Mouse (Mus musculus) cerebellum, adult 18-20 months (tissue): ENCODE measurements at regions not wholly inside any gene's neighbourhood (a gene's known extent, or its start where the extent isn't known, plus 50 kb on each side); places are given as distances from the start of the nearest gene placed in this dataset.

Source experiments
- DNase-seq, 2 experiments: peaks; one replicate each; pipeline ENCODE4 v3.0.0; 2021

DNA sequence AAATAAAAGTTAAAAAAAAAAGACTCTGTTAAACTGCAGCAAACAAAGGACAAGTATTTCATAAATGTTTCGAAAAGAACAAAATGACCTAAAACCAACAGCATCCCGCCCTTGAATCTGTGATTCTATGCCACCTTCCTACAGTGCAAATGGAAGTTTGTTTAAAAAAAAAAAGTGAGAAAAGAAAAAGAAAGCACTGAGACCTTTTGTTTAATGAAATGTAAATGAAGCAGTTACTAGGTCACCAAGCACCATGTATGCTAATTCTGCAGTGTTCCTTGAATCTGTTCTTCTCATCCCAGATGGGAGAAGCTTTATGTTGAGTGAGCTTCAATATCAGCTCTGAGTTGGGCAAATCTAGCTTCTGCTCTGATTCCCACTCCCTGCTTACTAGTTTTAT, 64.8 kb downstream of the Dnajb9 start:
- no peak for DNase-seq

DNA sequence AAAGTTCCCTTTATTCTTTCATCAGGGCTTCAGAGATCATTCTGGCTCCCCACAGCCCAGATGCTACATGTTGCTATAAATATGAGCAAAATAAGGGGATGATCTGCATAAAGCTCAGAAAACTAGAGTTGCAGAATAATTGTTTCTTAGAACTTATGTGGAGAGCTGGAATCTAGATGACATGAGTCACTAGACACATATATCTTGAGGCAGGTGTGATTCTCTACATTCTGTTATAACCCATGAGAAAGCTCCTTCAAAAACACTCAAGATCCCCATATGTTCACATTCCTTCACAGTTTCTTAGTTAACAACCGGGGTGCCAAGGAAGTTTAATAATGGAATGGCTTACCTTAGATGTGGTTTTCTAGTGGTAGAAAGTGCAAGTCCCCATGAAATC, 71.1 kb downstream of the Dnajb9 start:
- DNase-seq: no peak

DNA sequence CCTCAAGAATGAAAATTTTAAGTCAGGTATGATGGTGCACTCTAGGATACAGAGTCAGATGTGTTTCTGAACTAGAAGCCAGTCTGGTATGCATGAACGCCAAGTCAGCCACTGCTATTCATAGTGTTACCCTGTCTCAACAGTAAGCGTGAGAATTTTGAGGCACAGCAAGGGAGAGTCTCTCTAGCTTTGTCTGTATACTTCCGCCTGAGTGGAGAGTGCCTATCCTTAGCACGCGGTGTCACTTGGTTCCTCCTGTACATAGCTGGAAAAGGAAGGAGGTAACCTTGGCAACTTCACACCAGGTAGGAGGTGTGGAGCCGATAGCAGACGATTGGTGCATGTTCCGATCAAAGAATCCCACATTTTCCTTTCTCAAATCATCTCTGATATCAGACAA, 81.3 kb downstream of the Dnajb9 start:
- DNase-seq: no peak

DNA sequence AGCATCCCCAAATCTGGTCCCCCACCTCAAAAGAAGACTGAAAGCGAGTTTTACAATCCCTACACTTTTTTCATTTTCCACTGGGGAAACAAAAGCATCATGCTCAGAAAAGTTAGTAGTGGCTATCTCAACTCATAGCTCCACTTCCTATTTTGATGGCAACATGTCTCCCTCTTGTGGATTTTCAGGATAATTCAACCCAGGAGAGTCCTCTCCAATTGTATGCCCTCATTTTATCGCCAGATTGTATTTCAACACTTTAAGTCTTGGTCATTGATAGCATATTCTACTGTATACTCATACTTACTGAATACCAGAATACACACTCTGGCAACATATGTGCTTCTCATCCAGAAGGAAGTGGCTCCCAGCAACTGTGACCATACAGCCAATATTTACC, 105.0 kb downstream of the Dnajb9 start:
- no peak for DNase-seq

DNA sequence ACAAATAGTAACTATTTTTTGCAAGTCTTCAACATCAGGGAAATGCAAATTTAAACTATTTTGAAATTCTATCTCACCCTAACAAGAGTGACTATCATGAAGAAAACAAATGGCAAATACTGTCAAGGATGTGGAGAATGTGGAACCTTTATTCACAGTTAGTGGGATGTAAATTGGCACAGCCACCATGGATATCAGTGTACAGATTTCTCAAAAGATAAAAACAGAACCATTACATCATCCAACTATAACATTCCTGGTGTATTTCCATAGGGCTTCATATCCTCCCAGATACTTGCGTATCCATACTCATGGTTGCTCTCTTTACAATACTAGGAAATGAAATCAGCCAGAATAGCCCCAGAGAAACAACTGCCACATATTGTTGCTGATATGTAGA, 110.9 kb downstream of the Dnajb9 start:
- DNase-seq: no peak

DNA sequence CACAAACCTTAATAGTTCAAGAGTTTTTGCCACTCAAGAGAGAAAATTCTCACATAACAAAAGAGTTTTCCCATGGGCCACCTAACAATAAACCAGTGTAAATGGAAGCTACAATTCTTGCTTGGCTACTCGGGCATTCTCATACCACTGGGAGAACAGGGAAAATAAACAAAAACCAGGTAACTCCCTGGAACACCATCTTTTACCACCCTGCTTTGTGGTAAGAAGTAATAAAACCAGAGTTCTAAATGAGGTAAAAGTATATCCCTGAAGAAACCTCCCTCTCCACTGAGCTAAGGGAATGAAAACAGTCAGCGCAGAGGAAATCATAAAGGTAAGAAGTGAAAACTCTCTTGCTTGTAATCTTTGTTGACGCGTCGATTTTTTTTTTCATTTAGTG, 138.4 kb downstream of the Dnajb9 start:
- no peak for DNase-seq

DNA sequence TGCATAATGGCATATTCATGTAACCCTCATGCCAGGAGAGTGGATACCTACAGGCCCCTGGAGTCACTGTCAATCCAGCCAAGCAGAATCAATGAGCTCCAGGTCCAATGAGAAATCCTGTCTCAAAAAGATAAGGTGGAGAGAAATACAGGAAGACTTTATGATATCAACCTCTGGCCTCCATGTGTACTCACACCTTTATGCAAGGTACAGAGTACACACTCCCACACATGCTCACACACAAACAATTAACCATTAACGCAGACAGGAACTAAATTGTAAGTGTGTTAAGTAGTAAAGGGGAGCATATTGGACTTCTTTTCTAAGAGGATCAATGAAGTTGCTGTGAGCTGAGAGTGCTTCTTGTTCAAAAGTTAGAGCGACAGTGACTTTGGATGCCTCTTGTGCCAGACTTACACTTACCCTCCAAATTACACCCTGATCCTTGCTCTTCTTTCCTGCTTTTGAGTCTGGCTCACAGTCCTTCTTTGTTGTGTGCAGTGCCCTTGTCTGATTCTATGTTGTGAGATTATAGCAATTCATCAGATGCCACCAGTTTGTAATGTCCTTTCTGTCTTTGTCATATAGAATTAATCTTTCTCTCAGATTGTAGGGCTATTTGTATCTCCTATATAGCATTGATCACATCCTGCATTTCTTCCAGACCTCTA, 153.5 kb downstream of the Dnajb9 start:
- no peak for DNase-seq

DNA sequence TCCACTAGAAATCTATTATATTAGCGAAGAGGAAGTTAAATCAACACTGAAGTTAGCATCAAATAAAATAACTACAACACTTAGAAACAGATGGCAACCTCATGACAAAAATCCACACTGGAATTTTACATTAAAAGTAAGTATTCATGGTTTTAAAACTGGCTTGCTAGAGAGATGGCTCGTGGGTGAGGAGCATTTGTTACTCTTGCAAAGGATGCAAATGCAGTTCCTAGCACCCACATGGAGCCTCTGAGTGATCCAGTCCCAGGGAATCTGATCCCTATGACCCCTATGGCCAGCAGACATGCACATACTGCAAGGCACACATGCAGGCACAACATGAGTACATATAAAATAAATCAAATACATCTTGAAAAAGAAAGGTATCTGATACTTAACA, 164.3 kb downstream of the Dnajb9 start:
- DNase-seq: no peak

DNA sequence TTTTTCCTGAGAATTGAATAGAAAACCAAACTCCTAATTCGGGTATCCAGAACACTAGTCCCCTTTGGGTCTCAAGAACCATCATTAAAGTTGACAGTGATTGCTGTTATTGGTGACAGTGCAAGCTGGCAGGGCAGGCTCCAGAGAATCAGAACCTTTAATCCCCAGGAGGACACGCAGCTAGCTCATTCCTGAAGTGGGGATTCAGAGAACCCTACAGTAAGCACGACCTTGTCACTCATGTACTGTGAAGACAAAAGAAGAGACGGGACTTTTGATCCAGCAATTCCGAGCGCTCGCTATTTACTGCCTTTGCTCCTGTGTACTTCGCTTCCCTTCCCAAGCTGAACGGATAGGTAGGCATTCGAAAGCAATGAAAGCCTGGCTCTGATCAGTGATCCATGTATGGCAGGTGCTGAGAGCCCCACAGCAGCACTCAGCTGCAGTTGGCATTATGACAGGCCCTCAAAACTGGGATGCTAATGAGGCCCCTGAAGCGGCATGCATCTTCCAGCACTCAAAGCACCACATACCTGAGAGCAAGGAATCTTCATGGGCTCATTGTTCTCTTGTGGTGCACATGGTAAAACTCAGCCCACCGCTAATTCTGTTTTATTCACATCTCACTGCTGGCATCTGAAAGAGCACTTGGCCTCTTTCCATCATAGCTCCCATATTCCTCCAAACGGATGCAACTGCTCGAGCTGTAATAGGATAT, 165.6 kb downstream of the Dnajb9 start:
- peak in 1 of 2 experiments; percentile 3 for DNase-seq

DNA sequence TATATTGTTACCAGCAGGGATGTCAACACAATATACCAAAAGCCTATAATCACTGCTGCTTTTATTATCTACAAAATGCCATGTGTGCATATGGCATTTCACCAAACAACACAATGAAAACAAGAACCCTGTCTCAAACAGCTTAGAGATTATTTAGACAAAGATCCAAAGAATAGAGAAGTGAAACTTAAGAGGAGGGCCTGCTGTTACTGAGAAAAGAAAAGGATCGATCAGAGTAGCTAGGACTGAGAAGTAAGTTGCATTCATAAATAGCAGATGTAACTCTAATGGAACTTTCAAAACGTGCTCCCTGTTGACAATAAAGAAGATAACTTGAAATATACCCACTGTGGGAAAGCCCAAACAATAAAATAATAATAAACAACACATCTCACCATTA, 203.3 kb downstream of the Dnajb9 start:
- no peak for DNase-seq

DNA sequence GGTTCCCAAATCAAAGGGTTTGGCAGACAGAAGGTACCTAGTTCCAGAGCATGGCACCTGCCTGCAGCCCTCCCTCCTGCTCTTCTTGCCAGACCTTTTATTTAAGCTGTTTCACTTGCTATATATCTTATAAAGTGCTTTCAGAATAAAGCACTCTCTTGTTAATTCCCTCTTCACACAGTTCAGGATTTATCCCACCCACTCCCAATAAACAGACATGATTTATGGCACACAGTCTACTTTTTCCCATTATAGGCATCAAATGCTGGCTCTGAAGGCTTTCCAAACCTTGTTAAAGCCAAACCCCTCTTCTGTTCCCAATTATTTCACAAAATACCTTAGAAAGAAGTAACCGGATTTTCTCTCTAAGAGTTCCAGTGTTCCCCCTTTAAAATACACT, 226.6 kb downstream of the Dnajb9 start:
- no peak for DNase-seq

DNA sequence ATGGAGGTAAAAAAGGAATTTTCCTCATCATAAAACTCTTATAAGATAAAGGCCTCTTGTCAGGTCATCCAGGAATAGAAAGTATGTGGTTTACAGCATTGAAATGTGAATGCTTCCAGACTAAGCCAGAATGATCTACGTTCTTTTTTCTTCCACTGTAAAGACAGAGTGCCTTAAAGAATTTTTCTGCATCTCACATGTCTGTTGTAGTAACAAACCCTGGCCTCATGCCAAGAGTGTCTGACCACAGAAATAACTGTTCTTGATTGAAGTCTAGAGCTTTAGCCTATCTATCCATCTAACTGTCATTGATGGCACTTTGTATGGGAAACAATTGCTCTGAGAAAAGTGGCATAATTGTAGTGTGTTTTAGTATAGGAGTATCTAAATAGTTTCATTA, 246.2 kb downstream of the Dnajb9 start:
- peak; percentile 1 to 5 for DNase-seq

DNA sequence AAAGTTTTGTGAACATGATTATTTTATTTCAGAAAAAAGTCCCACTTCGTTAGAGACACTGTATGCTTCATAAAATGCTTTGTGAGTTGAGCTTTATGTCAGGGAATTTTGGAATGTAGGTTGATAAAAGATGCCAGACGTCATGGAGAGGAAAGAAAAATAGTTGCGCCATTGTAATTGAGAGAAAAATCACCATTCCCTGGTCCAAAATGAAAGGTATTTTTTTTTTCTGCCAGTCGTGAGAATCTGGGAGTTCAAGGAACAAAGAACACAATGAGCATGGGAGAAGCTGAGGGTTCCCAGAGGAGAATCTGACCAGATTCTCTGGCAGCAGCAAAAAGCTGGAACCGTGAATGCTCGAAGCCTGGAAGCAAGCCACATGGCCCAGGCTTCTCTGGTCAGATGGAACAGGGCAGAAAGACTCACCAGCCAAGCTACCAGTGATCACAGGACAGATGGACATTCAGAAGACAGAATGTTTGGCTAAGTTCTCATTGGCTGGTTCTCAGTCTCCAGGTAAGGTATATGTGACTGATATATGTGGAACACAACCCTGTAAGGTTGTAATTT, 247.5 kb downstream of the Dnajb9 start:
- DNase-seq: peak; percentile 82 to 83

DNA sequence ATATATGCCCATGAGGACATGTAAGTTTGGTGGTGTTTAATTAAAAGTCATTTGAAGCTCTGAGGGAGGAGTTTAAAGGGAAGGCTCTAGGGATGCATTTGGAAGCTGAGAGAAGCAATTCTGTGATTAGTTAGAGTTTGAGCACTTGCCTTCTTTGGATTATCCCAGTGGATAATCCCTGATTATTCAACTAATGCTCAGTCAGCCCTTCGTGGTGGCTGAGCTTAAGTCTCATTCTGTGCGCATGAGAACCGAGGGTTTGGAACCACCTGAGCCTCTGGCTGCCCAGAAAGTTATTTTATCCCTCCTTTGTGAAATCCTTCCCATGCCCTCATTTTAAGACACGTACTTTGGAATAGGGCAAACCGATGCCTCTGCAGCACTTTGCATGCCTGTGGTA, 285.9 kb downstream of the Dnajb9 start:
- no peak for DNase-seq

DNA sequence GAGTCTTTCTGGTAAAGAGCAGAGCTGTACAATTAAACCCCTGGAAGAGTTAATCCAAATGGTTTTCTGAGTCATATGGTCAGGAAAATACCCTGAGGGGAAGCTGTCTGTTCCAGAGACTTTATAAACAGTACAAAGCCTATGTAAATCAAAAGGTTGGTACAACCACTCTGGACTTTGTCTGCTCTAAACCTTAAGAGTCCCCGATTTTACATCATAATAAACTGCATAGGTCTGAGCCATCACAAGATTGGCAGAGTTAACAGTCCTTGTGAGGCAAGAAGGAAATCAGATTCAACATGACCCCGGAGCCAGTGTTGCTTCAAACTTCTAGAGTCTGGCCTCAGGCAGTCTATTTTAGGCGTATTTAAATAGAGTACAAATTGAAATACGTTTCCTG, 289.7 kb downstream of the Dnajb9 start:
- no peak for DNase-seq

DNA sequence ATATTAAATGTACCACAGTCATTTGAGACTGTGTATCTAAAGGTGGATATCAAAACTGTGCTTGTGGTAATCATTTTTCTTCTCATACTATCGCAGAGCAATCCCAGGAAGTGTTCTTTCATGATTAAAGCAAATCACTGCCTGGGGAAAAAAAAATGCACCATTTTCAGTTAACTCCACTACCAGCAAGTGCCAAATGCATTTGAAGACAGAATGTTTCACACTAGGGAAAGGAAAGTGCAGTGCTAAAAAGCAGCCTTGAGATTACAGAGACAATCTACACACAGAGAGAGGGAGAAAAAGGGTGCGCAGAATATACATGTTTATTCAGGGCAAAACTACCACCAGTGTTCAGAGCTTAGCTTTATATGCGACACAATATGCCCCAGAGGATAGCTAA, 291.0 kb downstream of the Dnajb9 start:
- no peak for DNase-seq

DNA sequence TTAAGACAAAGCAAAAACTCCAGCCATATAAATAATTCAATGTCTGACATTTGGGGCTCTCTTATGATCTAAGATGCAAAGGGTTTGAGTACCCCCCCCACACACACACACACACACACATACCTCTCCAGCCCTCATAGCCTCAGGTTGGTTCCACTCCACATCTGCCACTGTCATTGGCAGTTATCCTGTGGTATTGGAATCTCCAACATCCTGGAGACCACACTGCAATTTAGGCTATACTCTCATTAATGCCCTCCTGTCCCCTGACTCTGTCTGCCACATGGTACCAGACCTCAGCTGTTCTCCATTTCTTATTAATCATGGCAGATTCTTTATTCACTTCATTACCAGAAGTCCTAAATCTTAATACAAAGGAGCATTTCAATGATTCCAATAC, 293.3 kb downstream of the Dnajb9 start:
- no peak for DNase-seq

DNA sequence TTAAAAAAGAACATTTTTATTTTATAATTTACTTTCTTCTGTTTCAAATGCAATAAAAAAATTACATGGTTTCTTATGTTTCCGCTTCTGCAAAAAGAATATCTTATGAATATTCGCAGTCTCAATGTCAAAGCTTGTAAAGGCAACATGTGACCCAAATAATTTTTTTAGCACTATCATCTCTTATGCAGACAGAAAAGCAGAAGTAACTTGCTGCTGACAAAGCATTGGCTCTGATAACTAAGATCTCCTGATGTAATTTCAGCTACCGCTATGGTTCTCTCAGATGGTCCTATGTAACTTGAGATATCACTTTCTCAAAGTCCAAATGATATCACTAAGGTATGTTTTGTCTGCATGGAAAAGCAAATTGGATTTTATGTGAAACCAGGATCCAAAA, 310.9 kb downstream of the Dnajb9 start:
- DNase-seq: no peak

DNA sequence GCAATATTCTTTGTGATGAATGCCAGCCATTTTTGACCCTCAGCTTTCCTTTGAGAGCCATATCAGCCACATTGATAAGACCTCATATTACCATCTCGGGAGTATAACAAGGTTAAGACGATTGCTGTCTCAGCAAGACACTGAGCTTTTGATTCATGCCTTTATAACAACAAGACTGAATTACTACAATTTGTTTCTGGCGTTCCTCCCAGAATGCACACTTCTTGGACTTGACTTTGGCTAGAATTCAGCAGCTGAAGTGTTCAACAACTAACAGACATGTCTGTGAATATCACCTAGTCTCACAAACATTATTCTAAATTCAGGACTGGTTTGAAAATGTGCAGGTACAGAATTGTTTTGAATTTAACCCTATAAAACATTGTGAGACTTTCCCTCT, 324.5 kb downstream of the Dnajb9 start:
- DNase-seq: no peak

DNA sequence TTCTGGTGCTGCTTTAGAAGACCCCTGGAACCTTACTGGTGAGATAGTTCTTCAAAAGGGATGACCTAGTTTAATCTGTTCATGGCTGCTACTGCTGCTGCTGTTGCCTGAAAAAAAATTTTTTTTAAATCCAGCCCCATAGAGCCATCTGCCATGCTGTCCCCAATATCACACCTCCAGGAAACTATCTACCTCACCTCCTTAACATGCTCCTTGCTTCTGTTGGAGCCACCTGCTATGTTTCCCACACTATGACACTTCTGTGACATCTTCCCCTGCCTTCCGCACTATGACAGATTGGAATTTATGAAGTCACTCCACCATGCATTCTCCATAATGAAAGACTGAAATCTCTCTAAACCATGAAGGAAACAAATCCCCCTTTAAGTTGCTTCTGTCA, 349.6 kb downstream of the Dnajb9 start:
- DNase-seq: no peak

DNA sequence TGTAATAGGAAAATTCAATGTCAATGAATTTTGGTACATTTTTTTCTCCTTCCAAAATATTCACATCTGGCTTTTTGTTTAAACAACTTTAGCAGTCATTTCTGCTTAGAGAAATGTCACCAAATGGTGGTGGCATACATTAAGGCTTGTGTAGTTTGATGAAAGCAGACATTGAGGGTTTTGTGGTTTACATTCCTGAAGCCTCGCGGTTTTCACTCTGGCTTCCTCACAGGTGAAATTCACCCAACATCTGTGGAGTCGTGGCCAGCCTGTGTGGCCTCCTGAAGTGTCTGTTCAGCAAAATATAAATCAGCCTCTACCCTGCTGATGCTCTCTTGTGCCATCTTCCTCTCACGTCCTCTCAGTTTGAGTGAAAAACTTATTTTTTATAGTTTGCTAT, 353.8 kb downstream of the Dnajb9 start:
- no peak for DNase-seq

DNA sequence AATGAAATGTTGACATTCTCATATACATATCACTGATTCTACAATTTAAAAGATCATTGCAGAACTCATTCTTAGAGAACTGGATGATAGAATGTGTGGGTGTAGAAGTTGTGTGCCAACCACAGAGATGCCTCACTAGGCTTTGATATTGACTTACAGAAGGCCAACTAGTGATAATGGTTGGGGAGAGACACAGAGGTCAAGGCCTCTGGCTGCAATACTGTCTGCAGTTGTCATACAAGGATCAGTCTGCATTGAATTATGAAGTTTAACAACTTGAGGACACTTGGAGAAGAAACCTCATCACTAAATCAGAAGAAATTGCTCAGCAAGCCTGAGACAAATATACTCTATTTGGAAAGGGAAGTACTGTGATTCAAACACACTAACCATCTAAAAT, 357.9 kb downstream of the Dnajb9 start:
- DNase-seq: no peak

DNA sequence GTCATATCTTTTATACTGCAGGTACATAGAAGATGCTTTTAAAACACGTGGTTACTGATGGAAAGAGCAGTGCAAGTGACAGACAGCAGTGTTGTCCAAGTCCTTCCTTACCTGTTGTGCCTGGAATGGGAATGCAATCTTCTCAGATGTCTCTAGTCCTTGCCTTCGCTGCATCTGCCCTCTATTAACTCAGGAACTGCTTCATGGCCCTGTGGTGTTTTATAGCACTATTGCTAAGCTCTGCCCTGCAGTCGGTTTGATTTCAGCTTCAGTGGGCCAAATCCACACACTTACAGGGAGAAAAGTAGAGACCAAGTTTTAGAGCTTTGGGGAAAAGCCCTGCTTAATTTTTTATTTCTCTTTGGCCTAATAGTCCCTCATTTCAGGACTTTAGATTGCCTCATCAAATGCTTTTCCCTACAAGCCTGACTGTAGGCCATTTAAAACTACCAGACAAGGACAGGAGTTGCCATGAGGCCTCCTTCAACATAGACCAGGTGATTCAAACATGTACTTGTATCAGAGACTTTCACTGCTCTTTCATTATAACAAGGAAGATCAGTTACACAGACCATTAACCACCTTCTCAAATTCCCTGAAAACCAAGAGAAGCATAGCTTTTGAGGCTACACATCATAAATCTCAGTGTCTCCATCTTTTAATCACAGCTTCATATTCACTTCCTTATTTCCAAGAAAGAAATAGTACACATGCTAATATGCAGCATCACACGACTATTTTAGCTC, 358.7 kb downstream of the Dnajb9 start:
- no peak for DNase-seq
